Mouse (Mus musculus): ENCODE data around the gene Dixdc1.

DNA sequence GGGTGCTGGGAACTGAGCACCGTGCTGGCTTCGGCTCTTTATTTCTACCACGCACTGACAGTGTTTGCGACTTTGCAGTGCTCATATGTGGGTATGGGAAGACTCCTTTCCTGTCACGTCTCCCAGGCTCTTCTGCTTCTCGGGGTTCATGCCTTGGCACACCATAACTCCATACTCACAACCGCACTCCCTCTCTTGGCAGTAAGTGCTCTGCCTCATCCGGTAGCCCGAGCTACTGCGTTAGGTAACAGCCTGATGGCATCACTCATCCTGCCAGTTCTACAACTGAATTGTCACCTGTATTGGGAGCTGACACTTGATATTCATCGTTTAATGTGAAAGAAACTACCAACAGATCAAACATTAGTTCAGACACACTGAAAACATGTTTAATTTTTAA lies 105.0 kb downstream of the Dixdc1 start:
- TF ChIP-seq CTCF (IDR thresholded peaks at IDR 0.05; ENCODE audit: low read depth, low read length) (no peak), GATA1 (IDR thresholded peaks at IDR 0.05; ENCODE audit: borderline replicate concordance, low read length) (no peak), GATA2 (IDR thresholded peaks at IDR 0.05; ENCODE audit: borderline replicate concordance, low read depth, low read length) (no peak), TAL1 (conservative IDR thresholded peaks at IDR 0.05; ENCODE audit: low read depth, low read length) (no peak), POLR2AphosphoS5 (IDR thresholded peaks at IDR 0.05; ENCODE audit: insufficient replicate concordance, low read depth, low read length) (no peak)

Data from G1E (cell line).